Mouse (Mus musculus) mammary gland, adult 2 months (tissue): ENCODE results near the gene Dnajc2. TPM values are rescaled to one million over a fixed set of nuclear protein-coding genes. Genes with fewer than 3 reads are reported as not detected.

ENCODE experiments used
- polyA plus RNA-seq: library from polyadenylated mRNA; depleted of rRNA; stranded (reverse); fragments of >200 nt; gene quantifications from 2 replicates; pipeline ENCODE4 v1.2.3, GENCODE M21; 2012; ENCODE audit warnings: low replicate concordance; rRNA removed

Dnajc2 gene
- 5.4 and 14.6 TPM in 2 replicates for polyA plus RNA-seq

DNA sequence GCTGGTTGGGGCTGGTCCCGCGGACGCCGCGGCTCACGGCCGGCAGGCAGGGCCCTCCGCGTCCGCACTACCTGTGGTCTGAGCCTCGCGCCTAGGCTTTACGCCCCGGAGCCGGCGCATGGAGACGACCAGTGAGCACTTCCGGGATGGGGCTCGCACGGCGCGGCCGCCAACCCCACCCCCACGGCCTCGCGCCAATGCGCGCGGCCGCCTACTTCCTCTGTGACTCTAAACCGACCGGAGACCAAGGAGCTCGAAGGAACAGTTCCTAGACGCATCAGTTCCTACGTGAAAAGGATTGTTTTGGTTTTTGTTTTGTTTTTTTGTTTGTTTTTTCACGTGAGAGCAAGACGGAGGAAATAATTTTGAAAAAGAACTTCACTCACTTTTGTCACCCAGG, at the start of gene Dnajc2, which contains the start of gene Psmc2:
Gene Dnajc2, minus strand, starts transcription at position 199 of the 400 bp plus-strand sequence.
Gene Psmc2, plus strand, starts transcription at position 231 of the 400 bp plus-strand sequence.

GRCm38 (mm10) chr5:21736956-21737585, 48.0 kb downstream of the Dnajc2 start, which contains the start of gene Pmpcb:
Gene Pmpcb (plus strand): TSS chr5:21737141.

Other genes with a start within 250 kb of the Dnajc2 start
- gene Lrrc17, start 241.7 kb downstream of the Dnajc2 start, polyA plus RNA-seq, result 13.2 and 18.6 TPM in 2 replicates
- gene Fbxl13, start 139.6 kb downstream of the Dnajc2 start, polyA plus RNA-seq, result 0.16 and 0.45 TPM in 2 replicates
- 28.1 and 87.7 TPM in 2 replicates for gene Armc10, start 139.4 kb downstream of the Dnajc2 start, polyA plus RNA-seq
- gene Napepld, start 83.9 kb downstream of the Dnajc2 start, polyA plus RNA-seq, result 4.8 and 5.1 TPM in 2 replicates
- 24.7 and 68.1 TPM in 2 replicates for gene Pmpcb, start 48.1 kb downstream of the Dnajc2 start, polyA plus RNA-seq
- gene Psmc2, start within 50 bp of the Dnajc2 start, polyA plus RNA-seq, result 12.8 and 26.3 TPM in 2 replicates
- not detected in 2 replicates for gene Slc26a5, start 80.4 kb upstream of the Dnajc2 start, polyA plus RNA-seq